Comparison of ENCODE assay signal across 30 mouse cellular contexts in genomic region chr10:116683374-116683773, GRCm38 (mm10).
DNase-seq lines count a peak whose midpoint lies in the region; ATAC-seq and TF ChIP-seq lines count a peak whose summit lies in the region.
"Had no signal": no experiment of that assay in that cellular context is flagged by ENCODE, and none has a peak within 500 bp of the region (broad histone marks: within the 10 kb centered on the region; RNA-seq: fewer than 3 reads in every experiment).

No protein-coding gene starts in this region.

- TF ChIP-seq CTCF in embryonic fibroblast, embryonic 13.5 days (IDR thresholded peaks at IDR 0.05; ENCODE audit: borderline replicate concordance, insufficient read depth, low read length), result no peak

- H3K27me3 ChIP-seq in embryonic facial prominence, embryonic 10.5 days (replicated peaks; ENCODE audit: low read depth, poor library complexity, severe bottlenecking), result no peaks in the 10 kb centered on the region
- H3K27me3 ChIP-seq: forebrain, embryonic 13.5 days; heart, embryonic 15.5 days; kidney, embryonic 15.5 days; lung, embryonic 15.5 days; megakaryocyte, embryonic 14.5 days; midbrain, embryonic 13.5 days had no signal

- 63% methylated on average over 9 of the region's 9 CpGs for whole genome bisulfite sequencing in embryonic facial prominence, embryonic 10.5 days

- H3K4me1 ChIP-seq in embryonic facial prominence, embryonic 10.5 days, result peaks cover 11% of the 10 kb centered on the region; the same call in 1 of the 2 replicates
- H3K4me1 ChIP-seq in embryonic fibroblast, embryonic 13.5 days (ENCODE audit: control insufficient read depth, insufficient read depth, low read length), result 0 out of 2 replicates have a peak, but pooled peaks cover 2% of the 10 kb centered on the region
- H3K4me1 ChIP-seq: forebrain, embryonic 13.5 days; heart, embryonic 10.5 days; heart, embryonic 15.5 days; kidney, embryonic 15.5 days; lung, embryonic 15.5 days; megakaryocyte, embryonic 14.5 days; midbrain, embryonic 13.5 days had no signal

- H3K9me3 ChIP-seq in embryonic facial prominence, embryonic 10.5 days, result peaks cover 9% of the 10 kb centered on the region; the same call in 1 of the 2 replicates
- H3K9me3 ChIP-seq: forebrain, embryonic 13.5 days; heart, embryonic 10.5 days; heart, embryonic 15.5 days; kidney, embryonic 15.5 days; lung, embryonic 15.5 days had no signal

- no peak overlapping the region for H3K27ac ChIP-seq in embryonic facial prominence, embryonic 10.5 days (replicated peaks)
- peak overlapping the region; percentile 11; the same call in 1 of the 2 replicates for H3K27ac ChIP-seq in embryonic fibroblast, embryonic 13.5 days (ENCODE audit: insufficient read depth, low read length)
- H3K27ac ChIP-seq: forebrain, embryonic 13.5 days; heart, embryonic 10.5 days; heart, embryonic 15.5 days; kidney, embryonic 15.5 days; layer of hippocampus, adult 2 months; lung, embryonic 15.5 days; midbrain, embryonic 13.5 days; stomach, postnatal 0 days had no signal

- DNase-seq in embryo, embryonic 10.5 days (ENCODE audit: low spot score), result peak; percentile 31
- no peak for DNase-seq in embryo, embryonic 9.5 days (ENCODE audit: extremely low spot score)
- DNase-seq in embryonic facial prominence, embryonic 10.5 days (ENCODE audit: low spot score), result peak; percentile 26
- DNase-seq in mesoderm, embryonic 11.5 days (ENCODE audit: low read depth, low spot score), result peak; percentile 26
- DNase-seq in right cerebral cortex, adult 2 months (ENCODE audit: low spot score in 2 of 2), result no peak
- no peak for DNase-seq in right cerebral cortex, postnatal 4 days
- DNase-seq: adrenal gland, postnatal 14 days; cerebellum, adult 11-12 months; cerebellum, postnatal 10 days; gastrocnemius, postnatal 25 days; heart, adult 11 months; kidney, adult 18-20 months; kidney, postnatal 25 days; lung, postnatal 4 days; right cerebral cortex, postnatal 14 days; thymus, adult 18-20 months; thymus, postnatal 25 days had no signal

- no peak for TF ChIP-seq POLR2A in embryonic fibroblast, embryonic 13.5 days (IDR thresholded peaks at IDR 0.05; ENCODE audit: low read depth, low read length)

- H3K36me3 ChIP-seq in embryonic facial prominence, embryonic 10.5 days (replicated peaks), result no peaks in the 10 kb centered on the region
- H3K36me3 ChIP-seq: heart, embryonic 10.5 days; heart, embryonic 15.5 days; kidney, embryonic 15.5 days; lung, embryonic 15.5 days; midbrain, embryonic 13.5 days had no signal

- H3K4me3 ChIP-seq in embryonic facial prominence, embryonic 10.5 days, result no peak overlapping the region
- no peak overlapping the region for H3K4me3 ChIP-seq in embryonic fibroblast, embryonic 13.5 days (ENCODE audit: insufficient read depth, low read length)
- H3K4me3 ChIP-seq: erythroblast, embryonic 14.5 days; forebrain, embryonic 13.5 days; heart, embryonic 10.5 days; heart, embryonic 15.5 days; kidney, embryonic 15.5 days; layer of hippocampus, adult 2 months; lung, embryonic 15.5 days; megakaryocyte, embryonic 14.5 days; midbrain, embryonic 13.5 days had no signal

- ATAC-seq in erythroid progenitor cell, adult 5-6 weeks (replicated peaks; ENCODE audit: low FRiP score, poor library complexity, severe bottlenecking), result no peak
- ATAC-seq: forebrain, embryonic 13.5 days; hindbrain, embryonic 16.5 days; midbrain, embryonic 13.5 days had no signal

Comparison
In these comparisons a context has a peak if more than half of its experiments do, and no peak if none do; other contexts are left out.
1. DNase-seq: peak in embryo, embryonic 10.5 days (single experiment), embryonic facial prominence, embryonic 10.5 days (single experiment) and mesoderm, embryonic 11.5 days (single experiment); none in embryo, embryonic 9.5 days (single experiment), right cerebral cortex, adult 2 months (0 of 2) and right cerebral cortex, postnatal 4 days (single experiment).